Mouse (Mus musculus) layer of hippocampus, postnatal 14 days (tissue): ENCODE results near the gene Nf2. TPM values are rescaled to one million over a fixed set of nuclear protein-coding genes. Genes with fewer than 3 reads are reported as not detected.
"Not testable (repeated sequence)": the region's sequence is repeated elsewhere in the genome, so short reads cannot be mapped to it uniquely, and the experiment has no call there.

Experiments used
- DNase-seq, 2 experiments: peaks; one replicate each; pipeline ENCODE4 v3.0.0; 2021 to 2022; ENCODE audit warnings: low spot score in 2 of 2, mixed read lengths in 1 of 2
- total RNA-seq, 2 experiments: library from RNA; stranded (reverse); gene quantifications; 2 replicates each; pipeline ENCODE4 v1.2.3; 2021

Nf2 gene
- total RNA-seq, 2 experiments from 2014 or later = 148 to 156 TPM

GRCm38 (mm10) chr11:4803008-4803407 is 46.3 kb downstream of the Nf2 start:
- peak; percentile 73 to 89 for DNase-seq

GRCm38 (mm10) chr11:4802401-4802800 is 46.9 kb downstream of the Nf2 start:
- not testable (repeated sequence) for DNase-seq

DNA sequence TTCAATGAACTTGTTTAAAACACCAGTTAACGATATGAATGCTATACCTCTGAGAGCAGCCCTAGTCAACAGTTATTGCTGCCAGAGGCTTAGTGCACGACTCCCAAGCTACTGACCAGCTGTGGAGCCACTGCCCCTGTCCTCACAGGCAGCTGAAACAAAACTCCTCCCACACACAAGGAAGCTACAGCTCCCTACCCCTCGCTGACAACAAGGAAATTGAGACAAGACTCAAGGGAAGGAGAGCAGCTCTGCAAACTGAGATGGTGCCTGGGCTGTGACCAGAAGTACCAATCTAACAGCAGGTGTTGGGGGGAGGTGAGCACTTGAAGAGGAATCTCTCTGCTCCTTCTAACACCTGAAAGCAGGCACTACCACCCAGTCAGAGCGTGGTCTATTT is 48.7 kb downstream of the Nf2 start:
- no peak for DNase-seq

DNA sequence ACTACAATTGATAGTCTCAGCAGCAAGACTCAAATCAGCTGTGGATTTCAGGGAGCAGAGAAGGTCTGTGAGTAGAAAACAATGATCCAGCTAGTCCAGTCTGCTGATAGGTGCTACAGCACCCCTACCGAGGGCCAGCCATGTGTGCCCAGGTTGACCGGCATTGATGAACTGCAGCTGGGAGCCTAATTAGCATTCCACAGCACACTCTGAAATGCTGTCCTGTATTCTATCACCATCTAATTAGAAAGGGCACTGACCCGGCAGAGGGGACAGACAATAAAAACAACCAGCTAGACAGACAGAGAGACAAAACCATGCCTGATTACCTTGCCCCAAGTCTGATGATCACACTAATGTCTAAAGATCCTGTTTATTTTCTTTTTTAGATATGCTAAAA is 56.3 kb downstream of the Nf2 start:
- no peak for DNase-seq

- no peak for DNase-seq
Measured at GRCm38 (mm10) chr11:4791549-4791948, 57.8 kb downstream of the Nf2 start.

- DNase-seq = no peak
Measured at GRCm38 (mm10) chr11:4789691-4790090, 59.6 kb downstream of the Nf2 start.

DNA sequence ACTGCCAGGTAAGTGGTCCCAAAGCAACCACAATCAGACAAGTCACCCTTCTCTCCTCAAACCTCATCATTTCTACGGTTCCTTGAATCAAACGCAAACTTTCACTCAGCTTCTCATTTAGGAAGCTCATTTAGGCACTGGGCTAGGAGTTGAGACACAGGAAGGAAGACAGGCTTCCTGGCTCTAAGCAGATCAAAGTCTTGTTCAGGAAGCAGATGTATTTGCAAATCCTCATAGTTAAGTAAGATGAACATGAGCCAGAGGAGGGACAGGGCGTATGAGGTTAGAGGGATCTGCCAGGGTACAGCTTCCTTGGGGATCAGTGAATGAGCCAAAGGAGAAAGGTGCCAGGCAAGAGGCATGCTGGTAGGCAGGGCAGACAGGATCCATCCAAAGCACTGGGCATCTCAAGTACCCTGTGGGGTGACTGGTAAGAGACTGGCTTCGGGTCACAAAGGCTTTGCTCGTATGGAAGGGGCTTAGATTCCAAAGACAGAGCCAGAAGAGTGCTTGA is 64.7 kb downstream of the Nf2 start:
- no peak for DNase-seq

DNA sequence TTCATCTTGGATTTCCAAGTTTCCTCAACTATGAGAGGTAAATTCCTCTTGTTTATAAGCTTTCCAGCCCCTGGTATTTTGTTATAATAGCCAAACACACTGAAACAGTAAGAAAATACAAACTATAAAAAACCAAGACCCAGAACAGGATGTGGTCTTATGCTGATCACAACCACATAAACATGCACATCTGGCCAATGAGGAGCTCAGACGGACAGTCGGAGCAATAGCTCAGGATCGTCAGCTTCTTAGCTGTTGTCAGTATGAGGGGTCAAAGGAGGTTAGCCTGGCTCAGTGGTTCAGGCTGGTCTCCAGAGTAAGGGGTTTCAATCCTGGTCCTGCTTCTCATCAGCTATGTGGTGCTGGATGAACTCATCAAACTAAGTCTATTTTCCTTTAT is 66.2 kb downstream of the Nf2 start:
- DNase-seq = no peak

GRCm38 (mm10) chr11:4780927-4781326 is 68.4 kb downstream of the Nf2 start:
- no peak for DNase-seq

- peak; percentile 53 to 62 for DNase-seq
Measured at GRCm38 (mm10) chr11:4772925-4773324, 76.4 kb downstream of the Nf2 start.

GRCm38 (mm10) chr11:4771756-4772155 is 77.6 kb downstream of the Nf2 start:
- DNase-seq = no peak

DNA sequence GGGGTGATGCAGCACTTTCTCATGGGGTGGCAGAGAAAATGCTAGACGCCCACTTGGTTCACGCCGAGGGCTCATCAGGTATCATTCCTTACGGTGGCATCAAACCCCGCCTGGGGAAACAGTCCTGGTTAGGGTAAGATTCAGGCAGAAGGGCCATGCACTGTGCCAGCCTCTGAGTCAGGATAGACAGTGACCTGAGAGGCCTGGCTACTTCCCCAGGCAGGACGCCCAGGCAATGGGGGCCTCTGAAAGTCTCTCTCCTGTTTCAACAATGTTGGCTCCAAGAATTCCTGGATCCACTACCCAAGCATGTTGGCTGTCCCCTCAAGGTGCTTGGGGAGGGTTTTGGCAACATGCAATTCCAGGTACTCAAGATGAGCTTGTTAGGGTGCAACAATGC is 79.5 kb downstream of the Nf2 start:
- no peak for DNase-seq

GRCm38 (mm10) chr11:4769293-4769692 is 80.0 kb downstream of the Nf2 start:
- DNase-seq = peak in 1 of 2 experiments; percentile 68

GRCm38 (mm10) chr11:4768399-4768798 is 80.9 kb downstream of the Nf2 start:
- peak in 1 of 2 experiments; percentile 70 for DNase-seq

- no peak for DNase-seq
Measured at GRCm38 (mm10) chr11:4764476-4764875, 84.9 kb downstream of the Nf2 start.

- DNase-seq = no peak
Measured at GRCm38 (mm10) chr11:4763631-4764030, 85.7 kb downstream of the Nf2 start.

GRCm38 (mm10) chr11:4762511-4762910 is 86.8 kb downstream of the Nf2 start:
- no peak for DNase-seq

GRCm38 (mm10) chr11:4761991-4762390 is 87.3 kb downstream of the Nf2 start:
- DNase-seq = no peak

DNA sequence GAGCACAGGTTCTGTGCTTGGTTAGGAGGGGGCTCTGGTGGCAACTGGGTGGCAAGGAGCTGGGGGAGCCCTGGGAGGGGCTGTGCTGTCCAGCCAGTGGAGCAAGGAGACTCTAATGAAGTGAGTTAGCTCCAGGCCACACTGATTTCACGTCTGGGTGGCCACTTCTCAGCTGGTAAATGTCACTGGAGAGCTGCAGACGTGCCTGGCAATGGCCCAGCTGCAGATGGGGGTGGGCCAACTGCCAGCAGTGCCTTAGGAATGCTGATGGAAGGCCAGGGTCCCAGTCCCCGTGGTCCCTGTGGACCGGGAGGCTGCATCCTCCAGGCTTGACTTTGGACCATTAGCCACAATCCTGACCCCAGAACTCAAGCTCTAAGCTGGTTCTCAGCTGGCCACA is 88.9 kb downstream of the Nf2 start:
- DNase-seq = no peak

- no peak for DNase-seq
Measured at GRCm38 (mm10) chr11:4757789-4758158, 91.6 kb downstream of the Nf2 start.

DNA sequence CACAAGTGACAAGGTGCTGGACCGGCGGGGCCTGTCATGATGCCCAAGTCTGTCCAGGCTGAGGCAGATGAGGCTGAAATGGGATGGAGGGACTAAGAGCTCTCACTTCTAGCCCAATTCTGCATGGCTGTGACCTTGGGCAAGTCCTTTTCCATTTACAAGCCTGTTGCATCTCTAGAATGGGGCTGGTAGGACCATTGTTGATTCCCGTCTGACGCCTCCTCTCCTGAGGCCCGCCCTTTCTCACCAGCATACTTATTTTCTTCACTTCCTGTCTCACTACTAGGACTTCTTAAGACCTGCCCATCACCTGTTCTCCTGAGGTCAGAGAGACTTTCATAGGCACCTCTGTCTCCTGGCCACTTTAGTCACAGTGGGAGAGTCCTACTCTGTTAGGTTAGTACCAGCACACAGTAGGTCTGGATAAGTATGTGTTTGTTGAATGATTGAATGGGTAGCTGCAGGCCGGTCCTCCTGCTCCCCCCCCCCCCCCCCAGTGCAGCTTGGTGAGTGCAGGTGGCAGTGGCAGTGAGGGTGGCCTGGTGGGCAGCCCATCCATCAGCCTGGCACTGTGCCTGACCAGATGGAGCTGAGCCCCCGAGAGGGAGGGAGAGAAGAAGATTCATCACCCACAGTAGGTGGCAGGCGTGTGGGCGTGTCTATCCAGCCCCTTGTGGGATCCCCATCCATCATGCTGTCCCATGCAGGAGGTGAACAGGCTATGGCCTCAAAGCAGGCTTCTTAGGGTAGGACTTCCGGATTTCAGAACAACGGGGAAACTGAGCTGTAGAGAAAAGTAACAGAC is 92.2 kb downstream of the Nf2 start:
- no peak for DNase-seq

DNA sequence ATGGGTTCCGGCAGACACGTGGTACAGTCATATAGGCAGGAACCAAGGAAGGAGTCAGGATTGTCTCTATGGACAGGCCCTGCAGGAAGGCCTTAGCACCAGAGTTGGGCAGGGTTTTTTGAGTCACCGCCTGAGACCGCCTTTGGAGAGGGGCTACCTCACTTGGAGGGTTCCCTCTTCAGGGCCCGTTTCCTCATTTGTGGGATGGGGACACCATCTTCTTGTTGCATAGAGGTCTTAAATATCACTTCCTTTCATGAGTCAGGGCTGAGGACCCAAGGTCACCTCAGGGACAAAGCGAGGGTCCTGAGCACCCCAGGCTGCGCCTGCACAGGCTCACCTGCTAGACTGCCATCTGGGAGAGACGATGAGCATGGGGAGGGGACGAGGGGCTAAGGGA is 92.9 kb downstream of the Nf2 start:
- DNase-seq = no peak

GRCm38 (mm10) chr11:4754867-4755266 is 94.5 kb downstream of the Nf2 start:
- DNase-seq = no peak
